Mouse (Mus musculus) heart, adult 9 months (tissue): ENCODE measurements around the gene Neurog2.

Source experiments
- DNase-seq, 2 experiments: peaks; one replicate each; pipeline ENCODE4 v3.0.0; 2022; ENCODE audit warnings: low spot score in 2 of 2

Neurog2 gene

GRCm38 (mm10) chr3:127646156-127646825, 13.4 kb downstream of the Neurog2 start:
- no peak for DNase-seq

- DNase-seq: no peak
These were observed 19.1 kb downstream of the Neurog2 start for GRCm38 (mm10) chr3:127651742-127652653.

GRCm38 (mm10) chr3:127660712-127661111, 27.8 kb downstream of the Neurog2 start:
- no peak for DNase-seq

- DNase-seq: no peak
These were observed 29.0 kb downstream of the Neurog2 start for GRCm38 (mm10) chr3:127661646-127662531.

- DNase-seq: no peak
These were observed 46.8 kb downstream of the Neurog2 start for GRCm38 (mm10) chr3:127679703-127680102.
